Mouse (Mus musculus): ENCODE data around the gene 1700092M07Rik. TPM values are rescaled to one million over a fixed set of nuclear protein-coding genes. Genes with fewer than 3 reads are reported as not detected.
A peak's percentile ranks its signal among the peaks of the same experiment; 100 is the strongest.
"Not testable (repeated sequence)": the region's sequence is repeated elsewhere in the genome, so short reads cannot be mapped to it uniquely, and the experiment has no call there.

The 1700092M07Rik gene
- polyA plus RNA-seq, 1 experiment: 3.4 TPM

GRCm38 (mm10) chr19:8713306-8713996 lies 27.1 kb upstream of the 1700092M07Rik start:
- peak; percentile 92 for TF ChIP-seq CTCF (IDR thresholded peaks at IDR 0.05; ENCODE audit: control insufficient read depth, insufficient read depth, low read length)
- peak; percentile 99 for TF ChIP-seq POLR2A (IDR thresholded peaks at IDR 0.05; ENCODE audit: borderline replicate concordance, control insufficient read depth, low read depth, low read length)
- under 1% methylated on average over 51 of the region's 51 CpGs for WGBS
- Histone ChIP-seq H3K4me1 (ENCODE audit: control insufficient read depth, insufficient read depth, low read length) (peaks cover 3% of the 10 kb centered on the region; the same call in 1 of the 2 replicates), H3K4me3 (replicated peaks; ENCODE audit: control insufficient read depth, low read depth, low read length) (peak overlapping the region; percentile 100), H3K27ac (ENCODE audit: control insufficient read depth, insufficient read depth, low read depth, low read length, poor library complexity) (peak overlapping the region; percentile 95)

- Histone ChIP-seq H3K4me1 (ENCODE audit: control insufficient read depth, insufficient read depth, low read length) (peaks cover 4% of the 10 kb centered on the region; the same call in 1 of the 2 replicates), H3K27ac (ENCODE audit: control insufficient read depth, insufficient read depth, low read depth, low read length, poor library complexity) (peak overlapping the region; percentile 95), H3K4me3 (replicated peaks; ENCODE audit: control insufficient read depth, low read depth, low read length) (peak overlapping the region; percentile 100)
- TF ChIP-seq POLR2A (IDR thresholded peaks at IDR 0.05; ENCODE audit: borderline replicate concordance, control insufficient read depth, low read depth, low read length) (no peak), CTCF (IDR thresholded peaks at IDR 0.05; ENCODE audit: control insufficient read depth, insufficient read depth, low read length) (no peak)
- 8% methylated on average over 13 of the region's 13 CpGs for WGBS
Measured at GRCm38 (mm10) chr19:8713997-8714652, 26.4 kb upstream of the 1700092M07Rik start.

GRCm38 (mm10) chr19:8714653-8715481 lies 25.7 kb upstream of the 1700092M07Rik start:
- Histone ChIP-seq H3K4me3 (replicated peaks; ENCODE audit: control insufficient read depth, low read depth, low read length) (peak overlapping the region; percentile 35), H3K27ac (ENCODE audit: control insufficient read depth, insufficient read depth, low read depth, low read length, poor library complexity) (peak overlapping the region; percentile 86), H3K4me1 (ENCODE audit: control insufficient read depth, insufficient read depth, low read length) (peaks cover 4% of the 10 kb centered on the region; the same call in 1 of the 2 replicates)
- TF ChIP-seq CTCF (IDR thresholded peaks at IDR 0.05; ENCODE audit: control insufficient read depth, insufficient read depth, low read length): no peak
- no peak for TF ChIP-seq POLR2A (IDR thresholded peaks at IDR 0.05; ENCODE audit: borderline replicate concordance, control insufficient read depth, low read depth, low read length)
- WGBS: 64% methylated on average over 10 of the region's 10 CpGs

- 84% methylated on average over 10 of the region's 10 CpGs for WGBS
- H3K27ac ChIP-seq (ENCODE audit: control insufficient read depth, insufficient read depth, low read depth, low read length, poor library complexity): peak overlapping the region; percentile 70
- TF ChIP-seq POLR2A (IDR thresholded peaks at IDR 0.05; ENCODE audit: borderline replicate concordance, control insufficient read depth, low read depth, low read length): no peak
- no peak for TF ChIP-seq CTCF (IDR thresholded peaks at IDR 0.05; ENCODE audit: control insufficient read depth, insufficient read depth, low read length)
- H3K4me3 ChIP-seq (replicated peaks; ENCODE audit: control insufficient read depth, low read depth, low read length): no peak overlapping the region
- H3K4me1 ChIP-seq (ENCODE audit: control insufficient read depth, insufficient read depth, low read length): peaks cover 4% of the 10 kb centered on the region; the same call in 1 of the 2 replicates
Measured at GRCm38 (mm10) chr19:8715868-8716766, 24.4 kb upstream of the 1700092M07Rik start.

- WGBS: 86% methylated on average over 8 of the region's 10 CpGs
- Histone ChIP-seq H3K27ac (ENCODE audit: control insufficient read depth, insufficient read depth, low read depth, low read length, poor library complexity) (peak overlapping the region; percentile 70; the same call in 1 of the 2 replicates), H3K4me1 (ENCODE audit: control insufficient read depth, insufficient read depth, low read length) (peaks cover 1% of the 10 kb centered on the region; the same call in 1 of the 2 replicates), H3K4me3 (replicated peaks; ENCODE audit: control insufficient read depth, low read depth, low read length) (no peak overlapping the region)
- TF ChIP-seq CTCF (IDR thresholded peaks at IDR 0.05; ENCODE audit: control insufficient read depth, insufficient read depth, low read length) (no peak), POLR2A (IDR thresholded peaks at IDR 0.05; ENCODE audit: borderline replicate concordance, control insufficient read depth, low read depth, low read length) (no peak)
Measured at GRCm38 (mm10) chr19:8716767-8717475, 23.6 kb upstream of the 1700092M07Rik start.

- H3K4me1 ChIP-seq (ENCODE audit: control insufficient read depth, insufficient read depth, low read length): peaks cover 1% of the 10 kb centered on the region; the same call in 1 of the 2 replicates
- WGBS: 39% methylated on average over 3 of the region's 3 CpGs
- no peak overlapping the region for H3K4me3 ChIP-seq (replicated peaks; ENCODE audit: control insufficient read depth, low read depth, low read length)
- TF ChIP-seq POLR2A (IDR thresholded peaks at IDR 0.05; ENCODE audit: borderline replicate concordance, control insufficient read depth, low read depth, low read length) (no peak), CTCF (IDR thresholded peaks at IDR 0.05; ENCODE audit: control insufficient read depth, insufficient read depth, low read length) (peak; percentile 83)
- H3K27ac ChIP-seq (ENCODE audit: control insufficient read depth, insufficient read depth, low read depth, low read length, poor library complexity): no peak overlapping the region
Measured at GRCm38 (mm10) chr19:8718357-8718756, 22.2 kb upstream of the 1700092M07Rik start.

- not testable (repeated sequence) for H3K27ac ChIP-seq (ENCODE audit: control insufficient read depth, insufficient read depth, low read depth, low read length, poor library complexity); H3K4me1 ChIP-seq (ENCODE audit: control insufficient read depth, insufficient read depth, low read length); H3K4me3 ChIP-seq (replicated peaks; ENCODE audit: control insufficient read depth, low read depth, low read length)
Measured at GRCm38 (mm10) chr19:8719037-8719436, 21.5 kb upstream of the 1700092M07Rik start.

All from bone marrow, adult 2 months (tissue).